Mouse (Mus musculus) layer of hippocampus, postnatal 10 days (tissue): ENCODE data around the gene Znrf3. TPM values are rescaled to one million over a fixed set of nuclear protein-coding genes. Genes with fewer than 3 reads are reported as not detected.

ENCODE experiments used
- DNase-seq, 2 experiments: peaks; one replicate each; pipeline ENCODE4 v3.0.0; 2021; ENCODE audit warnings: low spot score in 2 of 2
- total RNA-seq, 2 experiments: library from RNA; stranded (reverse); gene quantifications; 2 replicates each; pipeline ENCODE4 v1.2.3; 2021

The Znrf3 gene
- total RNA-seq, 2 experiments from 2014 or later = 20.7 to 21.4 TPM

DNA sequence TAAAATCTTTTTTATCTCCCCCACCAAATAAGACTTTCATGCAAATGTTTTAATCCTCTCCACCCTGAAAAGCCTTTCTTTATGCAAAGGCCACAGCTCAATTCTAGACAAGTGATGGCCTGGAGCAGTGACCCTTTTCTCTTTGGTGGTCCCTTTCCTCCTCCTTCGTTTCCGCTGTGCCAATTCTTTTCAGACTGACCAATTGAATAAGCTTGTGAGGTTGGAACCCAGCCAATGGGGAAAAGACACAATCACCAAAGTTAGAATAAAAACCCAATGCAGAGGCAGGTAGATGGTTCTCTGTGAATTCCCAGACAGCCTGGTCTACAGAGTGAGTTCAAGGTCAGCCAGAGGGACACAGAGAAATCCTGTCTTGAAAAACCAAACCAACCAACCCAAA lies 120.4 kb downstream of the Znrf3 start:
- no peak for DNase-seq

DNA sequence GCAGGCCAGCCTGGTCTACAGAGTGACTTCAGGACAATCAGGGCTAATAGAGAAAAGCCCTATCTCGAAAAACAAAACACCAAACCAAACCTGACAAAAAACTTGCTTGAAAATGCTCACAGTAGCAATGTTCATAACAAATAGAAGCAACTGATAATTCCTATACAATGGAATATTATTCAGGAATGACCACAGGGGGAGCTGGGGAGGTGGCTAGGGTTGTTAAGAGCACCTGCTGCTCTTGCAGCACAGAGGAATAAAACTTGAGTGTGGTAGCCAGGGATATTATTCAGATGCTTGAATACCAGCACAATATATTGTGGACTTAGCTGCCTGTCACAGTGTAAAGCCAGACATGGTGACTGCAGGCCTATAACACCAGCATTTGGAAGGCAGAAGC lies 123.0 kb downstream of the Znrf3 start:
- DNase-seq = no peak

DNA sequence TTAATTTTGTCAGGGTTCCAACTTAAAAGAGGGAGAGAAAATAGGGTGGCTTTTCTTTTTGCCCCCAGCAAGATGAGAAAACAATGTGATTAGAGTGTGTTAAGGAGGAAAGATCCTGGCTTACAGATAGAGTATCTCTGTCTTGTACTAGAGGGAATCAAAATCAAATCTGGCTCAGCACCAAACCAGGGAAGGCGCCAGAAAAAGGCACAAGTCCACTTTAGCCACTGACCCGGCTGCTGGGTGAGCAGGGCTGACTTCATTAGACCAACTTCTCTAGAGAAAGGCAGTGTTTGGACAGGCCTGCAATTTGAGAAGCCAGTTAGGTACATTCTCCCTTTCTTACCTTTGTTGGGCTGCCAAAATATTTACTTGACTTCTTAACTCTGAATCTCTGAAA lies 125.7 kb downstream of the Znrf3 start:
- peak in 1 of 2 experiments; percentile 25 for DNase-seq

DNA sequence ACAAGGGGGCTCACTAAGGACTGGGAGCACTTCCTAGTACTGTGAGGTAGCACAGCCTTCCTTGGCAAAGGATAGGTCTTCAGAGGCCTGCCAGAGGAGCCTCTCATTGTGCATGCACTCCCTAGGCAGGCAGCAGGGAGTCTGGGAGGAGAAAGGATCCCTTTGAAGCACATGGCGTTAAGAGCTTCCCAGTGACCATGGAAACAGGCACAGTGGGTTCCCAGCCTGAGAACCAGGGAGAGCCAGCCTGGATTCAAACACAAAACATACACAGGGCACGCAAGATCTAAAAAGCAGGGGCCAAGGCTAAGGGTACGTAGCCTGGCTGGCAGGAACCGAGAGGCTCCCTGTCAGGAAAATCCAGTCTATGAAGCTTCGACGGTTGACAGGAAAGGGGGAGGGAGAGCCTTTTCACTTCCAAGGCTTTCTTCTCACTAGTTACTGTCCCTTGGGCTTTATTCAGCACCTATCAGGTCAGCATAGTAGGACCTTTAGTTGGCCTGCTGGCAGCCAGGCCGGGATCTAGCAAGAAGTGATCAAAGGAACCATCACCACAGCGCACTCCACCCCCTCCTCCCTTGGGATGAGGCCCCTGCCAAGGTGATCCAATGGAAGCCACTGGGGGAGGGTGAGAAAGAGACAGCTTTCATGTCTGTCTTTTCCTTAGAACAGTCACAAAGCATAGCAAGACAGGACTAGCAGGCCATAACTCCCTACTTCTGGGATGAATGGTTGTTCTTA lies 126.4 kb downstream of the Znrf3 start:
- DNase-seq = peak; percentile 52 to 65

GRCm38 (mm10) chr11:5314796-5315195 lies 129.9 kb downstream of the Znrf3 start:
- peak; percentile 66 to 77 for DNase-seq

DNA sequence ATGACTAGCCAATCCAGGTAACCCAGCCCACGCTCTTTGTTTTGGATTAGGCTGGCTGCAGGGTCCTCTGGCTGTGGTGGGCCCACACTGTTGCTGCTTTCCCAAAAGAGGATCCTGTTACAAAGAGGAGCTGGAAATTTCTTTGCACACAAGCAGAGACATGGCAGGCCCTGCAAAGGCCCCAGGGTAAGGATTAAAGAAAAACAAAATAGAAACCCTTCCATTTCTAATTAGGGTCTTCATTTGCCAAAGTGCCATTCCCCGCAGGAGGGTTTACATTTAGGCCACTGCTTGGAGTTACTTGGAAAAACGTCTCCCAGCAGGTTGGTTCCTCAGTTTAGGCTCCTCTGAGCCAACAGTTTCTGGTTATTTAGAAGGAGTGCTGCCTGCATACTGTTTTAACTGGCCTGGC lies 130.3 kb downstream of the Znrf3 start:
- DNase-seq = no peak

- no peak for DNase-seq
These were observed 137.4 kb downstream of the Znrf3 start for GRCm38 (mm10) chr11:5307024-5307905.

- no peak for DNase-seq
These were observed 138.6 kb downstream of the Znrf3 start for GRCm38 (mm10) chr11:5306017-5306416.

DNA sequence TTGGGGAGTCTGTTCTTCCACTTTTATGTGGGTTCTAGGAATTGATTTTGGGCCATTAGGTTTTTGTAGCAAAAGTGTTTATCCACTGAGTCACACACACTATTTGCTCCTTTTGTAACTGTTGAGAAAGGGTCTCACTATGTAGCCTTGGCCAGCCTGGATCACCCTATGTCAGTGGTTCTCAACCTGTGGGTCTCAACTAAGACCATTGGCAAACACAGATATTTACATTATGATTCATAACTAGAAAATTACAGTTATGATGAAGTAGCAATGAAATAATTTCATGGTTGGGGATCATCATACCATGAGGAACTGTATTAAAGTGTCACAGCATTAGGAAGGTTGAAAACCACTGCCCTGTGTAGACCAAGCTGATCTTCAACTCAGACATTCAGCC lies 140.1 kb downstream of the Znrf3 start:
- no peak for DNase-seq

GRCm38 (mm10) chr11:5298007-5298372 lies 146.7 kb downstream of the Znrf3 start:
- DNase-seq = no peak

DNA sequence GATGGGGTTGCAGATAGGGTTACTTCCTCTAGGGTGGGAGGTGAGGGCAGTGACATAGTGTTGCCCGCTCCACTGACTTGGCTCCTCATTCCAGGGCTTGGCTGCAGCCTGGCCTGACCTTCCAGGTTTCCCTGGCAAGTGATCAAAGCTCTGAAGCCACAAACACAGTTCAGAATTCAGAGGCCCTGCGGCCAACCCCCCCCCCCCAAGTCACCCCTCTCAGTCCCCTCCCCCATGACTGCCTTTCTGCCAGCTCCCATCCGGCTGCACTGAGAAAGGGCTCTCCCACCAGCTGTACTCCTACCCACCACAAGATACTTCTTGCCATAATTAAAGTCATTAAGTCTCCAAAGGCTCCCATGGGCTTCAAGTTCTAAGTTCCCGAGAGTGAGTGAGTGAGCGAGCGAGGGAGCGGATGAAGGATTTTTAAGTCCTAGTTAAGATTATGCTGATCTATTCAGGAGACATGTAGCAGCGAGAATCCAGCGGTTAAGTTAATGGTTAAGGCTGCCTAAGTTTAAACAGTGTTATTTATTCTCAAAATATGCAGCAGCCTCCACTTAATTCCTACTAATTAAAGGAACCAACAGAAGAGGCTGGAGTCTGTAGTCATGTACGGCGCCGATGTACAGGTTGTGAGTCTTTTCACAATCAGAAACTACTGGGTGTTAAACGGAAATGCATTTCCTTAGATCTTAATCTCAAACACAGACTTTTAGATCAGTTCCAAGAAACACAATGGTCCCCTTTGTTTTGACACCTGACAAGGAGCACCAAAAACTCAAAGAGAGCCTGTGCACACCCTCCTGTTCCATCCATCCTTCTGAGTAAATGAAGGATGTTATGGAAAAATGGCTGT lies 147.3 kb downstream of the Znrf3 start:
- peak; percentile 22 to 31 for DNase-seq

DNA sequence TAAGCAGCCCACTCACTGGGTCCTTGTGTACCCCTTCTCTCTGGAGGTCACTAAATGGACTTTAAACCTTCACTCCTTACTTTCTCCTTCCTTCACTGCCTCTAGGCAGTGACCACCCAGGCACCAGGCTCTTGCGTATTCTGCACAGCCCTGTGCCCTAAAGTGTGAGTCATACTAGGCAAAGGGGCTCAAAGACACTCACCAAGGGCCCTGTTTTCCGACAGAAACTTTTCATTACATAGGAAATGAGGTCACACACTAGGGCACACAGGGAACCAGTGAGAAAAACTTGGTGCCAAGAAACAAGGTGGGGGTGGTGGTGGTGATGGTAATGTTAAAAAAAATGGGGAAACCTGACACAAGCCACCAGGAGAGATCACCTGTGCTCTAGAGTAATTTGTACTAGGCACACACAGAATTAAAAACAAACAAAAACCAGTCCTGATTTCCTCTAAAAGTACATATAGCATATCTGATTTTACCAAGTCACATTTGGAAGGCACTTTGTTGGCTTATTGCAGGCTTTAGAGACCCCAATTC lies 148.0 kb downstream of the Znrf3 start:
- DNase-seq = no peak

GRCm38 (mm10) chr11:5294805-5295204 lies 149.8 kb downstream of the Znrf3 start:
- DNase-seq = no peak

- DNase-seq = peak; percentile 79 to 82
These were observed 154.0 kb downstream of the Znrf3 start for GRCm38 (mm10) chr11:5290691-5291090.

DNA sequence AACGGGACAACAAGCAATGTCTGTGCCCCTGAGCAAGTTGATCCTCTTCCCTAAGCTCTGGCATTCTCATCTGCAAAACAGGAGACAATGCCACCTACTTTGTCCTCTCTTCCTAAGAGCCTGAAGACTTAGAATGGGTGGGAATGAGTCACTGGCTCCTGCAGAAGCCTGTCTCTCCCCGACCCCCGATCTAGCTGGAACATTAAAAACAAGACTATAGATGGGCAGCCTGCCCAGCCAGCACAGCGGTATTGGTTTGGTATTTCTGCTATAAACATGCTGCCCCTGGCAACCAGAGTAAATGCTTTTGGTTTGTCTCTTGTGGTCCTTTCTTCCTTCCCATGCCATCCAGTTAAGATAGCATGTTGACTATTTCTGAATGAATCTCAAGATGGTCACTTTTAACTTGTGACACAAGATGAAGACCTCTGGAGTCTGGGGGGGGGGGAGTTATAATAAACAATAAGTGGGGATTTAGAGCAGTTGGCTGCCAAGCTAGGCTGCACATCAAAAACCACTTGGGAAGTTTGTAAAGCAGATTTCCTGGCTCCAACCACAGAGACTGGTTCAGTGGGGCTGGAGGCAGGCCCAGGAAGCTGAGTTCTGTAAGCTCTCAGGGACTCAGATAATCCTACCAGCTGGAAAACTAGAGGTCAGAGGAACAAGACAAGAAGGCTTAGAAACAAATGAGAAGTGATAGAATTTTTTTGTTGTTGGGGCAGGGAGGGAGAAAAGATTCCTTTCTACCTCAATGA lies 154.6 kb downstream of the Znrf3 start:
- no peak for DNase-seq

- no peak for DNase-seq
These were observed 160.7 kb downstream of the Znrf3 start for GRCm38 (mm10) chr11:5283987-5284386.

- DNase-seq = peak; percentile 35 to 39
These were observed 163.7 kb downstream of the Znrf3 start for GRCm38 (mm10) chr11:5280932-5281331.

GRCm38 (mm10) chr11:5278463-5278862 lies 166.2 kb downstream of the Znrf3 start:
- no peak for DNase-seq

DNA sequence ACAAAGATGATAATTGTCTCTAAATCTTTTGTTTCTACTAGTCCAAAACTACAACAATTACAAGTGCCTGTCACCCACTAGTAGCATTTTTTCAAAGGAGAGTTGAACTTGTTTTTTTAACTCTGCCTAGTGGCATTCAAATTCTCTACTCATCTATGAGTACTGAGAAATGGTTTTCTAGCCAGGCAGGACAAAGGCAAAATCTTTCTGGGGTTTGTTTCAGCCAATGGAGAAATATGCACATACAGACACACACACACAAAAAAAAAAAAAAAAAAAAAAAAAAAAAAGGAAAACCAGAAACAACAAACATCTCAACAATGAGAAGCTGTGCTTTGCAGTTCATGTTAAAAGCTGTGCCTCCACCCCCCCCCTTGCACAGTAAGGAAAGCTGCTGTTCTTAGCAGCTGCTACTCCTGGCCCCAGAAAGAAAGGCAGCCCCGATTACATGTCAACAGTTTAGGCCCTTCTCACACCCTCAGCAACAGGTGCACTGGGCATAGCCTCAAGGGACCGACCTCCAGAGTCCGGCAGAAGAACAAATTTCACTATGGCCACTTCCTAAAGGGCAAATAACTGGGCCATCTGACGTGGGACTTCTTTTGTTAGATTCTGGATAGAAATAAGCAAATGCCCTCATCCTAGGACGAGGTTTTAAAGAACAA lies 167.2 kb downstream of the Znrf3 start:
- DNase-seq = no peak

GRCm38 (mm10) chr11:5275216-5275615 lies 169.4 kb downstream of the Znrf3 start:
- no peak for DNase-seq
